Mouse (Mus musculus): Measurements from ENCODE around the gene Wdr83.

DNA sequence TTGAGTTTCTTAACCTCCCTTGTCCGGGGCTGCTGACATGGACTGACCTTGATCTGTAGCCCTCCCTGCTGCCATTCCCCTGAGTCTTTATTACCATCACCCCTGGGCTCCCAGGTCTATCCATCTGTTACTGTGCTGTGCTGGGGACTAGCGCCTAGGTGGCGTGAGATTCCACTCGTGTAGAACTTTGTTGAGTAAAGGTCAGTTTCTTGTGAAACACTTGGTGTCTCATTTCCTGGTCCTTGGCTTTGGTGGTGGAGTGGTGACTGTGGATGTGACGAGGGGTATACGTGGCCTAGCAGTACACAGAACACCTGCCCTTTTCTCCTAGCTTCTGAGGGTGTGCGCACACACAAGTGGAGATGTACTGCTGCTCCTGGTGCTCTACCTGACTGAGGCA lies 23.7 kb downstream of the Wdr83 start:
- TF ChIP-seq CTCF (IDR thresholded peaks at IDR 0.05; ENCODE audit: low read depth) (0 out of 2 replicates have a peak, but pooled peaks have one; percentile 3), EP300 (optimal IDR thresholded peaks at IDR 0.05) (no peak)
